Mouse (Mus musculus) heart, postnatal 36 days (tissue): ENCODE measurements around the gene Ptprcap. TPM values are rescaled to one million over a fixed set of nuclear protein-coding genes. Genes with fewer than 3 reads are reported as not detected.

Source experiments
- DNase-seq, 2 experiments: peaks; one replicate each; pipeline ENCODE4 v3.0.0; 2021 to 2022
- intact Hi-C: fragments of 180-260 bp; cut with DNase I; formaldehyde crosslinking; loops from one replicate; pipeline ENCODE4 v1.15.1; 2025
- total RNA-seq, 2 experiments: library from RNA; stranded (reverse); gene quantifications; 2 replicates each; pipeline ENCODE4 v1.2.3; 2021

Gene Ptprcap
- total RNA-seq, 2 experiments from 2014 or later, result 1.1 to 1.3 TPM

DNA sequence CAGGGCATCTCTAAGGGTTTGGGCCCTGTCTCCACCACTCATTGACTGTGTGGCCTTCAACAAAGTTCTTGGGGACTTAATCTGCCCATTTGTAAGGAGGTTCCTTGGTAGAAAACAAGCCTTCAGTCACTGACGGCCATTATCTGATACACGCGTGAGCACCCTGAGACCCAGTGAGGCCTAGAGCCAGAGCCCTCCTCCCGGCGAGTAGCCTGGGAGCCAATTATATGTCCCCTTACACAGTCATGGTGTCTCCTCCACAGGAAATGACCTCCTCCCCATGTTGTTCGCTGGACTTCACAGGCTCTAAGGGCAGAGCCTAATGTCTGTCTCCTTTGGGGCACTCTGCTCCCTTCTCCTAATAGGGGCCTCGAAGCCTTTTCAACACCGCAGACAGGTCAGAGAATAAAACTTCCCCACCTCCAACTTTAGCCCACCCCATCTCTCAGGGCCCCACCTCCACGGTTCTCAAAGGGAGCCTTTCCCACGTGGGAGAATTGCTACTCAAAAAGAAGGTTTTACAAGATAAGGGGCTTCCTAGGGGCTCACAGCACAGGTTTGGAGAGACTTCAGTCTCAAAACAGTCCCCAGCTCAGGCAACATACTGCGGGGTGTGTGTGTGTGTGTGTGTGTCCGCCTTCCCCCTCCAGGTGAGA lies 6.9 kb upstream of the Ptprcap start:
- intact Hi-C loops, result no loop called here
- DNase-seq, result no peak

DNA sequence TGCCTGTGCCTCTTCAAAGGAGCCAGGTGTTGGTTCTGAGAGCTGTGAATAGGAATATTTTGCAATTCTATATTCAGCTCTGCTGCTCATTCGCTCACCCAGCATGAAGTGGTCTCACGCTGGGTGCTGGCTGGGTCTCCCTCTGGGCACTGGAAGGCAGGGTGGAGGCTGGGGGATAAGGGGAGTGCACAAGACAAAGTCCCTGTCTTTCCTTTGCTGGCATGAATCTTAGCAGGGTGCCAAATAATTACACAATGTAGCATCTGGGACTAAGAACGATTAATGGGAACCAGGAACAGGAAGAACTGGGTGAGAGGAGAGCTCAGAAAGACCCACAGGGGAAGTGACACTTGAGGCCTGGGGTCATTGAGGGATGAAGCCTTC lies 6.4 kb upstream of the Ptprcap start:
- DNase-seq, result no peak
- intact Hi-C loops, result no loop called here

DNA sequence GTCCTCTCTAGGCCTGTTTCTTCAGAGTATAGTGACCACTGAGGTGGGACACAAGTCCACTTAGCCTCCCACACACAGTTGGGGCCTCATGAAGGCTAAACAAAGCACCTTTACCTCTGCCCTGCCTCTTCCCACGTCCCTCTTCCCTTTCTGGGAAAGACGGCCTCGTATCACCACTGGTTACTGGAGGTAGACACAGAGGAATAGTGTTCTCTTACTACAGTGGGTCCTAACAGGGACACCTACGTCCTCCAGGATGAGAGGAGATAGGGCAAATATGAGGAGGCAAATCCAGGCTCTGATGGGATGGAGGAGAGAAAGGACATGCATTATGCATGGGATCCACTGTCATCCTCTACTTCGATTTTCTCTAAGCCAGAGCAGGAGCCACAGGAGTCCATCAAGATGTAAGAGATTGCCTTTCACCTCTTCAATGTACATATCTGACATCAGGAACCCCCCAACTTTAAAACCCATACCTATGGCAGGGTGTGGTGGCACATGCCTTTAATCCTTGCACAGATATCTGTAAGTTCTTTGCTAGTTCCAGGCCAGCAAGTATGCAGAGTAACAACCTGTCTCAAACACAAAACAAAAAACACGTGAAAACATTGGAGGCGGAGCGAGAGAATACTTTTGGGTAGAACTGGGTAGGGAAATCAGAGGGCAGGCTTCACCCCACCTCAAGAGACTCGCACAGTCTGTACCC lies 5.5 kb upstream of the Ptprcap start:
- DNase-seq, result no peak
- intact Hi-C loops, result loop anchor here (1.0 kb wide), 1 partner anchor 22 kb away; no protein-coding TSS in a partner anchor

DNA sequence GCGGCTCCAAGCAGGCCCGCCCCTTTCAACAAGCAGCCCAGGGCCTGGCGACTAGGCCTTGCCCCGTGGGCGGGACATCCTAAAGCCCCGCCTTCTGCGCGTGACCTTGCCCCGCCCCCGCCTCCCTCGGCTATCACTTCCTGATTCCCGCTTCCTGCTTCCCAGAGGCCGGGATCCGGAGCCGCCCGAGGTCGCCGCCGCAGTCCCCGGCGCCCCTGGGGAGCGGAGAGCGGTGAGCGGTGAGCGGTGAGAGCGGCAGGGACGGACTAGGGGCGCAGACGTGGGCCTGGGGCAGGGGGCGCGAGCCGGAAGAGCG lies 5.0 kb upstream of the Ptprcap start, which contains the start of gene Coro1b:
Coro1b (plus strand) TSS at position 129 of the 316 bp plus-strand sequence.
- peak; percentile 99 to 100 for DNase-seq
- intact Hi-C loops, result loop anchor here (1.0 kb wide), 1 partner anchor 22 kb away; no protein-coding TSS in a partner anchor

DNA sequence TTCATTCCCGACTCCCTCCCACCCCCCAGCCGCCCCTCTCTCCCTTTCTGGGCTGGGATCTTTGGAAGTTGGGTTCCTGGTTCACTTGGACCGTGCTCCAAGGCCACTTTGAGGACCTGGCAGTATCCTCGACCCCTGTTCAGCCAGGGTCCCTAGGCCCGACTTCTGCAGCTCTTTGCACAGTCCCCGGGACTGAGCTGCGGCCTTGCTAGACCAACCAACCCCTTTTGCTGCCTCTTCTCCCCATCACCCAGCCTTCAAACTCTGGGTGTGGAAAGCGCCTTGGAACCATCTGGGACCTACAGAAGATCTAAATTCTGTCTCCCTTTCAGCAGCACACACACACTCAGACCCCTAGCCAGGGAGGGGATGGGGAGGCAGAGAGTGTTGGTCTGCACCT lies 4.6 kb upstream of the Ptprcap start:
- intact Hi-C loops, result loop anchor here (1.0 kb wide), 2 partner anchors 23 to 43 kb away; partner anchors contain the start of gene Ppp1ca
- DNase-seq, result peak in 1 of 2 experiments; percentile 33

DNA sequence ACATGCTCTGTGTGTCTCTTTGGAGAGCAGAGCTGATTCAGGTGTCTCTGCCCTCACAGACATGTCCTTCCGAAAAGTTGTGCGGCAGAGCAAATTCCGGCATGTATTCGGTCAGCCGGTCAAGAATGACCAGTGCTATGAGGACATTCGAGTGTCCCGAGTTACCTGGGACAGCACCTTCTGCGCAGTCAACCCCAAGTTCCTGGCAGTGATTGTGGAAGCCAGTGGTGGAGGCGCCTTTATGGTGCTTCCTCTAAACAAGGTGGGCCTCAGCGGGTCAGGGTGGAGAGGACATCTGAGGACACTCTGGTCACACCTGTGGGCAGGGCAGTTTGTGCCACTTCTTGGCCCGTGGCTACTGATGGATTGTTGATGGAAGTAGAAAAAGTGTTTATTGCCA lies 4.1 kb upstream of the Ptprcap start:
- DNase-seq, result no peak
- intact Hi-C loops, result loop anchor here (1.0 kb wide), 1 partner anchor 43 kb away; the partner anchor contains the start of gene Ppp1ca

DNA sequence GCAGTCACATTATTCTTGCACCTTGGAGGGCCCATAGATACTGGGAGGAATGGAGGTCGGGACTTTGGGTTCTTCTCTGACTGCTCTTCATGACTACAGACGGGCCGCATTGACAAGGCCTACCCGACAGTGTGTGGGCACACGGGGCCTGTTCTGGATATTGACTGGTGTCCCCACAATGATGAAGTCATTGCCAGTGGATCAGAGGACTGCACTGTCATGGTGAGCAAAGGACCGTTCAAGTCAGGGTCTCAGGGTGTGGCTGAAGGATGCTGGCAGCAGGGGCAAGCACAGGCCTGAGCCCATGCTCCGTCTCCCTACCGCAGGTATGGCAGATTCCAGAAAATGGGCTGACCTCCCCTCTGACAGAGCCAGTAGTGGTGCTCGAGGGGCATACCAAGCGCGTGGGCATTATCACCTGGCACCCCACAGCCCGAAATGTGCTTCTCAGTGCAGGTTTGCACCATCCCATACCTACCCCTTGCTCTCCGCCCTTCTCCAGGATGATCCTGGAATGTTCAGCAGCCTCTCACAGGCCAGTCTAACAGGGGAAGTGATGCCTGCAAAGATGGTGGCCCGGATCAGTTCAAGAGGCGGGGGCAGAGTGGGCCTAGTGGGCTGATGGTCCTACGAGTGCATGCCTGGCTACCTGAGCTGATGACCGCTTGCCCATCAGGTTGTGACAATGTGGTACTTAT lies 3.5 kb upstream of the Ptprcap start:
- intact Hi-C loops, result loop anchor here (1.0 kb wide), 1 partner anchor 42 kb away; the partner anchor contains the start of gene Ppp1ca
- DNase-seq, result no peak

DNA sequence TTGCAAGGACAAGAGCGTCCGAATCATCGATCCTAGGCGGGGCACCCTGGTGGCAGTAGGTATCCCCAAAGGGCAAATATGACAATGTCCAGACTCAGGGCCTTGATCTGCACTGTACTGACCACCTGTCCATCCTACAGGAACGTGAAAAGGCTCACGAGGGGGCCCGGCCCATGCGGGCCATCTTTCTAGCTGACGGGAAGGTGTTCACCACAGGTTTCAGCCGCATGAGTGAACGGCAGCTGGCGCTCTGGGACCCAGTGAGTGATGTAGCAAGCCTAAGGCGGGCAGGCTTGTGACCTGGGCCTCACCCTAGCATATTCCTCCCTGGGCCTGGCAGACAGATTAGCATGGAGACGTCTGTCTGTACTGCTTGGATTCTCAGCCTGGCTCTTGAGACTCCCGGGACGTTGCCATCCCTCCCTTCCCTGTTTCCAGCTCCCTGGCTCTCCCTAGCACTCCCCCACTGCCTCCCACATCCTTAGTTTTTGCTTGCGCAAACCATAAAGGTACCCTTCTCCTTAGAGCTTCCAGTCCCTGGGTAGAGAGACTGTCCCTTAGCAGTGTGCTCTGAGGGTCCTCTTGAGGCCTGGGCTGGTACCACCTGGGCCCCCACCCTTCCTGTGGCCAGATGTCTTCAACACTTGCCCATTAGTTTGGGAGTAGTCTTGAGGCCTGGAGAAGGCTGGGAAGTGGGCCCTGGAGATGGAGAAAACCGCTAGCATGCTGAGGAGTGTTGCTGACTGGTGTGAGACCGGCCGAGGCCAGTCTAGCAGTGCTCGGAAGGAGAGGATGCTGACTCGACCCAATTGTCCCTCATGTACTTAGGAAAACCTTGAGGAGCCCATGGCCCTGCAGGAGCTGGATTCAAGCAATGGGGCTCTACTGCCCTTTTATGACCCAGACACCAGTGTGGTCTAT lies 2.6 kb upstream of the Ptprcap start:
- intact Hi-C loops, result no loop called here
- no peak for DNase-seq

DNA sequence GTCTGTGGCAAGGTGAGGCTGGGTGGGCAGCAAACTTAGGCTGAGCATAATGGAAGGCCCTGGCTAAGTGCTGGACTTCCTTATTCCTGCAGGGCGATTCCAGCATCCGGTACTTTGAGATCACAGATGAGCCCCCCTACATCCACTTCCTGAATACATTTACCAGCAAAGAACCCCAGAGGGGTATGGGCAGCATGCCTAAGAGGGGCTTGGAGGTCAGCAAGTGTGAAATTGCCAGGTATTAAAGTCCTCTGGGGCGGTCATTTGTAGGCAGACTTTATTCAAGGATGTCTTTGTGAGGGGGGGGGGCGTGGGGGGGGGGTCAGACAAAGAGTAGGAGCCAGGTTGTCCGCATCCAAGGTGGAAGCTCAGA lies 1.9 kb upstream of the Ptprcap start:
- intact Hi-C loops, result no loop called here
- no peak for DNase-seq

DNA sequence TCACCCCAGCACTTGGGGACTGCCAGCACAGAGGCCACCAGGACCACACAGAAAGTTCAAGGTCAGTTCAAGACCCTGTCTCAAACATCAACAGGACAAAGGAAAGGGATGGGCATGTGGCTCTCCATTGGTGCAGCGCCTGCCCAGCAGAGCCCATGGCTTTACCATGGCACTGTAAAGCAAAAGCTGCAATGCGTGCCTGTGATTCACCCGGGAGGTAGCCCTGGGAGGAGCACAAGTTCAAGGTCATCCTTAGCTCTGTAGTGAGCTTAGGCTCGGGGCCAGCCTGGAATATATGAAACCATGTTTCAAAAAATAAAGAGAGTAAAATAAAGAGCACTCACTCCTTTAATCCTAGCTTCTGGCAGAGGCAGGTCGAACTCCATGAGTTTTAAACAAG lies 1.5 kb upstream of the Ptprcap start:
- DNase-seq, result no peak
- intact Hi-C loops, result no loop called here

DNA sequence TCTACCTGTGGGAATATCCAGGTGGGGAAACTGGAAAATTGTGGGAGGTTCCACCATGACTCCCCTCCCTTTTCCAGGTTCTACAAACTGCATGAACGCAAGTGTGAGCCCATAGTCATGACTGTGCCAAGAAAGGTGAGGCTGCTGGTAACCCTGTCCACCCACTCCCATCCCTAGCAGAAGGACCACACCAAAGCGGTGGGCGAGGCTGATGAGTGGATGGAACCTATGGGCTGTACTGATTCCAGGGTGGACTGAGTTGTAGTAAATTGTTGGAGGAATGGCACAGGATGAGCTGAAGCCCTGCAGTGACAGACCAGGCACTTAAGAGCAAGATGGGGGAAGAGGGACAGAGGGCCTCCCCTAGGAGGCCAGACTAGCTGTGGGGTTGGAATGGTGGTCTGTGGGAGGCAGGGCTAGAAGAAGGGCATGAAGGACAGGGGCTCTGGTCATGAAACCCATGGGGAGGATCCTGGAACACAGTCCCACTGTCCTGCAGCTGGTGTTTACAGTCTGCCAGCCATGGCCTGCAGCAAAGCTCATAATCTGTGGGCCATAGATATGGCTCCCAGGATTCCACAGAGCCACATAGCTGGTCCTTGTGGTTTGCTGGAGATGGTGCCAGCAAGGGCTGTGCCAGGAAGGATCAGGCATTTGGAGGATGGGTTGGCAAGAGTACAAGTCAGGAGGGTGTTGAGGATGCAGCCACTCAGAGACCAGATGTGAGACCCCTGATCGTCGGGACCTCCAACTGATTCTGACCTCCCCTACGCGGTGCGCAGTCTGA lies 766 bp upstream of the Ptprcap start:
- DNase-seq, result no peak

DNA sequence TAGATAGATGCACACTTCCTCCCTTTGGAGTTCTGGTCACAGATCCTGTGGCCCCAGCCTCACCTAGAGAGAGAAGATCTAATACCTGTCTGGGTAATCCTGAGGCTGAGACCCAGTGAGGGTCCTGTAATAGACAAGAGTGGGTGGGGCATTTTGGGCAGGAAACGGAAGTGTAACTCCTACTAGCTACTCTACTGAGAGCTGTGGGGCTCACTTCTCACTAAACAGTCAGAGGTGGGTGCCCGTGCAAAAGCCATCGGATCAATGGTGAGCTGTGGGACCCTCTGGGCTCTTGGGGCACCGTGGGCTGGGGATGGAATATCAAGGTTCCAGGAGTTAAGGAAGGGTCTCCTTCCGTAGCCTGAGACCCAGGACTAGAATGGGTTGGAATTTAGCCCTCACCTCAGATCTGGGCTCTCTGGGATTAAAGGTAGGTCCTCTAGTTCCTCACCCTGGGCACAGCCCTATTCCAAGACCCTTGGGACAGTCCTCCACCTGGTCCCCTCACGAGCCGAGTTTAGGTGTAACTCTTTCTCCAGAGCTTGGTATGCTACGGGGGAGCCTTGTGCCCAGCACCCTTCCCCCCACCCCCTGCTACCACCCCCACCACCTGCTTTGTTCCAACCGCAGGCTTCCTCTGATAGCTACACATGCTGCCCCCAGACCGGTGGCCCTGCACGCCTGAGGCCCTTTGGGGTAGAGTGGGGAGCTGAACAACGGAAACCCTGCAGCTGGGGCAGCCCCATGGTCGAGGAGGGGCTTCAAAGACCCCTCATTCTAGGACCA lies 1.2 kb downstream of the Ptprcap start:
- DNase-seq, result no peak
- intact Hi-C loops, result no loop called here

More for the DNA sequence above, 766 bp upstream of the Ptprcap start:
- intact Hi-C loops, result no loop called here

DNA sequence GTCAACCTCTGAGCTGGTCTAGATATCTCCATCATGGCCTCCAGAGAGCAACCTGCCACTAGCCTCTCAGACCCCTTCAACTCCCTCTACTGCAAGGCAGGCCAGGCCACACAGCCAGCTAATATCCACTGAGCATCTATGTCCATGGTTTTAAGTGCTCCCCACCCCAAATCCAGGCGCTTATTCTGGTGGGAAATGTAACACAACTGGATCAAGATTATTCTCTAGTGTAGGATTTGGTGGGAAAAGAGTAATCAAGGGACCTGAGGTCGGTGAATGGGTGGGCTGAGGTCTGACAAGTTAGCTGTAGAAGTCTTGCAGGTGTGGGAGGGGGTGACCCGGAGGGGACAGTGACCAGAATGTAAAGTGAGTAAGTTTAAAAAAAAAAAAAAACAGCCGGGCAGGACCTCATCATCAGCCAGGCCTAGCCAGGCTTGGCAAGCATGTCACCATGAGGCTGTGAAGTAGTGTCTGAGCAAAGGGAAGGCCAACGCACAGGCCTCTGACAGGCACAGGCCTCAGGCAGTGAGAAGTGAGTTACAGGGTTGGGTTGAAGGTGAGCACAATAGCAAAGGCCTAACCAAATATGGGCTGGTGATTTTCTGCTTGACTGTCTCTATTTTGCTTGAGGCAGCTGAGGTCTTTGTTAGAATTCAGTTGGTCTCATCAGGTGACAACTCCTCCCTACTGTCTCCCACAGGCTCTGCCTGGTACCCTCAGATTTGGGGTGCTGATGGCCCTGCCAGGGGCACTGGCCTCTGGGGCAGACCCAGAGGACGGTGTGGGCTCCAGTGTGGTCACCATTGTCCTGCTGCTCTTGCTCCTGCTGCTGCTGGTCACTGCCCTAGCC lies 2.0 kb downstream of the Ptprcap start:
- no peak for DNase-seq
- intact Hi-C loops, result no loop called here

DNA sequence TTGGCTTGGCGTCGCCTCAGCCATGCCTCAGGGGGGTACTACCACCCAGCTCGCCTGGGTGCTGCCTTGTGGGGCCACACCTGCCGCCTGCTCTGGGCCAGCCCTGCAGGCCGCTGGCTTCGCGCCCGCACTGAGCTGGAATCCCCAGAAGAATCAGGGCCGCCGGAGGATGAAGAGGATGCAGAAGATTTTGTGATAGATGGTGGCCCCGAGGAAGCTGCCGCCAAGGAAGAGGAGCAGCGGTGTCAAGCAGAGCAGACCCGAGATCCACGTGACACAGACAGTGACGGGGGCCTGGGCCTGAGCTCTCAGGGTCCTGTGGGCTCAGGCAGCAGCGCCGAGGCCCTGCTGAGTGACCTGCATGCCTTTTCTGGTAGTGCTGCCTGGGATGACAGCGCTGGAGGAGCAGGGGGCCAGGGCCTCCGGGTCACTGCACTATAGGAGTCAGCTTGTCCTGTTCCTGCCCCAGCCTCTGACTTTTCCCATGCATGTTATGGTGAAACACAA lies 2.7 kb downstream of the Ptprcap start:
- DNase-seq, result no peak
- intact Hi-C loops, result no loop called here

DNA sequence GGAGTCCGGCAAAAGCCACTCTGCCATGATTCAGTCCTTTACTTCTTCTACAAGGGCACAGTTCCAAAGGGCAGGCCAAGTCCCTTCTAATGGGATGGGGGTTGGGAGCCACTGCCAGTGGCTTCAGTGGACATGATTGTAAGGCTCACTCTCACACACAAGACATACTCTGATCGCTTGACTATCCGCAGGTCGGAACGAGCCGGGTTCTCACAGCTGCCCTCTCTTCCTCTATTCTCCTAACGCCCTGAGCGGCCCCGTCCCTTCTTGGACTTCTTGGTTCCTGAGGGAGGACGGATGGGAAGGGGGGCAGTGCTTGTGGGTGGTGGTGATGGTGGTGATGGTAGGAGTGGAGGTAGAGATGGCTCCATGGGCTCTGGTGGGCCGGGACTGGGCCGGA lies 3.4 kb downstream of the Ptprcap start:
- DNase-seq, result no peak
- intact Hi-C loops, result no loop called here

DNA sequence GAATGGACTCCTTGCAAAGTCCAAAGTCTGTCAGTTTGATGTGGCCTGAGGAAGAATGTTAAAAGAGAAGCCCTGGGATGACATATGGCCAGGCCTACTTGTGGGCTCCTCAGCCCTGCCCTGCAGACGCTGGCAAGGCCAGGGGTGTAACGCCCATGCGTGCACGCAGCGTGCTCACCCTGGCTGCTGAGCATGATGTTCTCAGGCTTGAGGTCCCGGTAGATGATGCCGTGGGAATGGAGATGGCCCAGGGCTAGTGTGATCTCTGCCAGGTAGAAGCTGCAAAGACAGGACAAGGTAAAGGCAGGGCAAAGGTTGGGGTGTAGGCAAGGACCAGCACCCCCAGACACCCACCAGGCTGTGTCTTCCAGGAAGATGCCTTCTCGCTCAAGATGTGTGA lies 5.6 kb downstream of the Ptprcap start:
- intact Hi-C loops, result no loop called here
- DNase-seq, result no peak

DNA sequence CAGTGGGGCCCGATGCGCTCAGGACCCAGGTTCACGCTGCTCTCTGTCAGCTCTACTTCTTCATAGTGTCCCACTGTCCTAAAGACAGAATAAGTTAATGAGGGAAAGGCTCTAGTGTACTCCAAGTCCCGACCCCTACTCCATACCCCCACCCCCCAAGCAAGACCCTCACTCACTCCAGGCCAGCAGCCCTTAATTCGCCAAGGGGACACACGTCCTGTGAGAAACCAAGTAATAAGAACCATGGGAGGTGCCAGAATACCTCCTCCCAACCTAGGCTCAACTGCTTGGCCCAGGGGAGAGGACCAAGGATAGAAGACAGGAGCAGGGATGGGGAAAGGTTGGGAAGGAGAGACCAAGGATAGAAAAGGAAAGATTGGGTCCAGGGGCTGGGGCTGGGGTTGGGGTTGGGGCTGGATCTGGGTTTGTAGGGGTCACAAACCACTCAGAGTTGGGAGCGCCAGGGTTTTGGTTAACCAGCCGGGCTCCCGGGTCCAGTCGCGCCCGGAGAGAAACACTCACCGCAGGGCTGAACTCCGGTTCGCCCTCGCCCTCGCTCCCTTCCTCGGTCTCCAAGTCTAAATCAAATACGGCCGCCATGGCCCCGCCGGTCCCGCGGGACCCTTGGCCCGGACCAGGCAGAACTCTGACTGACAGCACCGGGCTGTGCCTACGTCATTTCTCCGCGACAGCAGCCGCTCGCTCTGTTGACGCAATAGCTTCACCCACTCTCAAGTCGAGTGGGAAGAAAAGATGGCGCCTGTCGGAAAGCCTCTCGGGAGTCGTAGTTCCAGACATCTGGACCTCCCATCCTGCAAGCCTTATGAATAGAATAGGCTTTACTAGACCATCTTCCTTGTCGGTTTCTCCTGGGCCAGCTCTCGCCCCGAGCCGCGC lies 9.5 kb downstream of the Ptprcap start, which contains the start of gene Rps6kb2:
Rps6kb2 (minus strand) TSS at position 709 of the 897 bp plus-strand sequence.
- intact Hi-C loops, result loop anchor here (2.0 kb wide), 1 partner anchor 36 kb away; no protein-coding TSS in a partner anchor
- DNase-seq, result peak; percentile 95 to 97
